Mouse (Mus musculus): ENCODE measurements around the gene Trim71.

DNA sequence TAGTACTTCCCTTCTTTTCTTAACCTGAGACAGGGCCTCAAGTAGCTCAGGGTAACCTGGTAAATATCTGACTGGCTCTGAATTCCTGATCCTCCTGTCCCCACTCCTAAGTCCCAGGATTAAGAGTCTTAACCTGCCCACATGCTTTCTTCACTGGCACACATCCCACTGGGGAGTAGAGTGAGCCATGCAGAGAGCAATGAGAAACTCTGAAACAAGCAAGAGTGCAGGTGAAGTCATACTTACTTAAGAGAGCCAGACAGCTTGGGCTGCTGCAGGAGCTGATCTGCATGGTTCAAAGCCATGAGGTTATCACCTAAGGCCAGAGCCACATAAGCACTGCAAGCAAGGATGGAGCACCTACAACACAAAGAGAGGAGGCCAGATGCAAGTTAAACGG, 36.9 kb upstream of the Trim71 start:
- TF ChIP-seq CTCF (IDR thresholded peaks at IDR 0.05 in 2 of 3, conservative IDR thresholded peaks at IDR 0.05 in 1 of 3; ENCODE audit: control insufficient read depth in 1 of 3, insufficient read depth in 1 of 3, low read depth in 2 of 3, low read length in 3 of 3, poor library complexity in 1 of 3, severe bottlenecking in 1 of 3) (no peak), POLR2A (IDR thresholded peaks at IDR 0.05; ENCODE audit: control insufficient read depth in 1 of 2, insufficient read depth in 1 of 2, low read depth in 1 of 2, low read length in 2 of 2, poor library complexity in 1 of 2) (no peak), SMC3 (IDR thresholded peaks at IDR 0.05; ENCODE audit: low read depth, low read length) (no peak)

Measured in MEL (cell line).